Mouse (Mus musculus): ENCODE data around the gene Patj. TPM values are rescaled to one million over a fixed set of nuclear protein-coding genes. Genes with fewer than 3 reads are reported as not detected.

Gene Patj
- polyA plus RNA-seq, 1 experiment: 14.6 TPM

DNA sequence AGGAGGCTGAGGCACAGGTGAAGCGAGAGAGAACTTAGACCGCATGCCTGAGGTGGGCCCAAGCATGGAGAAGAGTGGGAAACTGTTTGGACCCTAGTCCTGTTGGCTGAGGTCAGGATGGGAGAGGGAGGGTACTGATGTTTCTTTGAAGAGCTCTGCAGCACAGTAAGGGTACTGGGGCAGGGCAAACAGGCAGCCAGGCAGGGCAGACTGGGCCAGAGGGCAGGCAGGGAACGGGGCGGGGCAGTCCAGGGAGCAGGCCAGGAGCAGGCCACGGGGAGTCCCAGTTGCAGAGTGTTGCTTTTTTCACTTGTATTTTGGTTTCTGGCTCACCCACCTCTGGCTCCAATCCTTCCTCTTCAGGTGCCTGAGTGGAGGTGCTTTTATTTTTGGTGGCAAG, 114.4 kb downstream of the Patj start:
- DNase-seq (ENCODE audit: low read depth): no peak

DNA sequence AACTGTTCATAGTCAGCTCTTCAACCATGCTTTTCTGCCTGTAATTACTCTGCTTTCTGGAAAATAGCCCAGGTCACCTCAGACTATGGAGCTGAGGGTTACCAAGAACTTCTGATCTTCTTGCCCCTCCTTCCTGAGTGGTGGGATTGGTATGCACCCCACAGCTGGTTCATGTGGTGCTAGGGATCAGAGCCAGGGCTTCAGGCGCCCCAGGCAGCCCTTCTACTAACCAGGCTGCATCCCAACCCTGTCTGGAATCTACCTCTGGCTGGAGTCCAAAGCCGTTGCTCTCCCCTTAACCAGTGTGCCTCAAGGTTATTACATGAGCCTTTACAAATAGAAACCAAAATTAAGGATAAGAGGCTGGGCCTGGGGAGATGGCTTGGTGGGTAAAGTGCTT, 115.7 kb downstream of the Patj start:
- no peak for DNase-seq (ENCODE audit: low read depth)

- no peak for DNase-seq (ENCODE audit: low read depth)
Measured at GRCm38 (mm10) chr4:98511964-98512743, 116.6 kb downstream of the Patj start.

DNA sequence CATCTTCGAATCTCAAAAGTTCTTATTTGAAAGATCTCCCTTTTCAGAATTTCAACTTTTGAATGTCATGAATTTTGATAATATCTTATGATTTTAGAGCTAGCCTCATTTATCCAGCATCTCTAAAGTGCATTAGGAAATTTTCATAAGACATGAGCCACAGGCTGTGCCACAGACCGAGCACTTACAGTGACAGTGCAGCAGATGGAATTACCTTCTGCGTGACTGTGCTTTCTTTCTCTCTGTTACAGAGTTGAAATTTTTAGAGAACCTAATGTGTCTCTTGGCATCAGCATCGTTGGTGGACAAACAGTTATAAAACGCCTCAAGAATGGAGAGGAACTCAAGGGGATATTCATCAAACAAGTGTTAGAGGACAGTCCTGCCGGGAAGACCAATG, 124.9 kb downstream of the Patj start:
- no peak for DNase-seq (ENCODE audit: low read depth)

GRCm38 (mm10) chr4:98524525-98524924, 128.9 kb downstream of the Patj start:
- no peak for DNase-seq (ENCODE audit: low read depth)

DNA sequence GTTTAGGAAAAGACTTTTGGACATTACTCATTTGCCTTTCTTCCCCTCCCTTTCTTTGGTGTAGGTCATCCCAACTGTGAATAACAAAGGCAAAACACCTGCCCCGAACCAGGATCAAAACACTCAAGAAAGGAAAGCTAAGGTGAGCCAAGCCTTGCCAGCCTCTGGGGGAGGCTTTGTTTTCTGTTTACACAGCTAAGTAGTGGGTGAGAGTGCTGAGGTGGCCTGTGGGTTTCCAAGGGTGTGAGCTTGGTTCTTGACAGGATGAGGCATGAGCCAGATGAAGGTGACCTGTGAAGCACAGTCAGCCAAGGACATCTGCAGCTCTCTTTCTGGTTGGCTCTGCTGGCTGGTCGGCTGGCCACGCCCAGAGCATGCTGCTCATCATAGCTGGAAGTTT, 139.9 kb downstream of the Patj start:
- no peak for DNase-seq (ENCODE audit: low read depth)

- DNase-seq (ENCODE audit: low read depth): no peak
Measured at GRCm38 (mm10) chr4:98541591-98541990, 146.0 kb downstream of the Patj start.

GRCm38 (mm10) chr4:98543001-98543400, 147.4 kb downstream of the Patj start:
- no peak for DNase-seq (ENCODE audit: low read depth)

DNA sequence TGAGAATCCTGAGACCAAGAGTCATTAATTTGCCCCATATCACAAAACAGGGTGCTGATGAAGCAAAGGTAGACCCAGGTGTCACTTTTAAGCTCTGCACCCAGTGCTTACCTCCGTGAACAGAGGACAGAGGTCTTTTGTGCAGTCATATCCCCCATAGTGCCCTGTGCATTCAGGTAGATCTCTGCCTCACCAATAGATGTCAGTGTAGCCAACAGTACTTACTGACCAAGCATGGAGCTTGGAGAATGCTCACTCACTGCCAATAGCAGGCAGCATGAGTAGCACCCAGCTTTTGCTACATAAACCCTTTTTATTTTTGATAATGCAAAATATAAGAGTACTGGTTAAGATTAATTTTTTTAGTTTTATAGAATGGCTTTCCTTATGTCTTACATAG, 149.8 kb downstream of the Patj start:
- DNase-seq (ENCODE audit: low read depth): no peak

- DNase-seq (ENCODE audit: low read depth): no peak
Measured at GRCm38 (mm10) chr4:98546456-98547176, 151.0 kb downstream of the Patj start.

- no peak for DNase-seq (ENCODE audit: low read depth)
Measured at GRCm38 (mm10) chr4:98549491-98549890, 153.9 kb downstream of the Patj start.

GRCm38 (mm10) chr4:98550116-98550515, 154.5 kb downstream of the Patj start:
- DNase-seq (ENCODE audit: low read depth): no peak

GRCm38 (mm10) chr4:98555666-98556065, 160.1 kb downstream of the Patj start:
- DNase-seq (ENCODE audit: low read depth): no peak

GRCm38 (mm10) chr4:98556449-98556848, 160.9 kb downstream of the Patj start:
- no peak for DNase-seq (ENCODE audit: low read depth)

DNA sequence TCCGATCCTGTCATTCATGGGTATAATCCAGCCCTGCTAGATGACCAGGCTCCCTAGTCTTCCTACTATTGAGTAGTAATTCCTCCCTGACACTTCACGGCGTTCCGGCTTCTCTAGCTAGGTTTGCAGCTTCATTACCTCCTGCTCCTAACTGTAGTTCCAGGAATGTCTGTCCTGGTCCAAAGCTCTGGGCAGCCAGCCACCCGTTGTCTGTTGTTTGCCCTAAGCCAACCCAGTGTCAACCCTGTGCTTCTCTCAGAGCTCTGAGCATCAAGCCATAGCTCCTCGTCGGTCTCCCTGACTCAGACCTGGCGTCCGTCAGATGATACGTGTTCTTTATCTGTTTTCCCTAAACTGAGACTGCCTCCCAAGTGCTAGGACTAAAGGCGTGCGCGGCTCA, 161.6 kb downstream of the Patj start:
- DNase-seq (ENCODE audit: low read depth): no peak

DNA sequence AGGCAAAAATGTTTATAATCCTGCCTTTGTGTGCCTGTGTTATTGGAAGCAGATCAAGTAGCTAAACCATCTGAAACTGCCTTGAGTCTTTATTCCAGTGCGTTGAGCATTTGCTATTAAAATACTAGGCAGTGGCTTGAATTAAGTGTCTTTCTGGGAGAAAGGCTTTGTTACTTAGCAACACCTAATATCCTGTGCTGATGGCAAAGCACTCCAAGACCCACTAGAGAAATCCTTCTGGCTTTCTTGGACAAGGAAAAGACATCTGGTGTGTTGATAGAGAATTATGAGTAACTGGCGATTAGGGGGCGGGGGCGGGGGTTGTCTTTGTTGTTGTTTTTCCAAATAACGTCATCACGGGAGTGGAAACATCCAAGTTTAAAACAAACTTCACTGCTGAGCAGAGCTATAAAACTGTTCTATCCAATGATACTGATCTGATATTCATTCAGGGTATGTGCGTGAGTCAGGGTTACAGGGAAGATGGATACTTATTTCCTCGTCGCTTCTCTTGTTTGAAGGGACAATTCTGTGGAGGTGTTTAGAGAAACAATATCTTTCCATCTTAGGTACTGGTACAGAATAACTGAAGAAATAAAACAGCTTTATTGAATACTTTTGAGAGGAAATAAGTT, 164.7 kb downstream of the Patj start:
- no peak for DNase-seq (ENCODE audit: low read depth)

GRCm38 (mm10) chr4:98563082-98563481, 167.5 kb downstream of the Patj start:
- DNase-seq (ENCODE audit: low read depth): no peak

DNA sequence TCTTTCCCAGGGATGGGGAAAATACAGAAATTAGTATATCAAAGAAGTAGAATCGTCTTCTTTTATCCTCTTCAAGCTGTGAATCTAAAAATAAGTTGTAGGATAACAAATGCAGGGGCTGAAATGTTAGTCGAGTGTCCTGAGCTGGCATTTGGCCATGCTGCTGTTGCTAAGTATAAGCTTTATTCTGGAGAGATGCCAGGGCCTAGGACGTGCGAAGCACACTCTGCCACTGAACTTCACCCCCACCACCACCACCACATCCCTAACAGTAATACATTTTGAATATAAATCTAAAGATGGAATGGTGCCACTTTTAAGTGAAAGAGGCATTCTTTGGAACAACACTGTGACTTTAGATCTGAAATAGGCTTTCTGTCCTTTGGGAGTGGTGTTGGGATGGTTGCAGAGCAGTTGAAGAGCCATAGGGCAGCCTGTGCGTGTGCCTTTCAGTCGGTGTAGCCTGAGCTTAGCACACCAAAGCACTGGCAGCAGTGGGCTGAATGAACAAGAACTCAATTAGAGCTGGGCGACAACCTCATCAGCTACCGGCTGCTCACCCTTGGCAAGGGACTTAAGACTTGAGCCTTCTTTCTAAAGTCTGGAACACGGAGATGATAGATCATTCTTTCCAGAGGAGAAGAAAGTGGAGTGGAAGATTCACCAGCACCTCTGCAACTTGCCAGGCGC, 168.1 kb downstream of the Patj start:
- no peak for DNase-seq (ENCODE audit: low read depth)

- no peak for DNase-seq (ENCODE audit: low read depth)
Measured at GRCm38 (mm10) chr4:98564196-98564865, 168.7 kb downstream of the Patj start.

DNA sequence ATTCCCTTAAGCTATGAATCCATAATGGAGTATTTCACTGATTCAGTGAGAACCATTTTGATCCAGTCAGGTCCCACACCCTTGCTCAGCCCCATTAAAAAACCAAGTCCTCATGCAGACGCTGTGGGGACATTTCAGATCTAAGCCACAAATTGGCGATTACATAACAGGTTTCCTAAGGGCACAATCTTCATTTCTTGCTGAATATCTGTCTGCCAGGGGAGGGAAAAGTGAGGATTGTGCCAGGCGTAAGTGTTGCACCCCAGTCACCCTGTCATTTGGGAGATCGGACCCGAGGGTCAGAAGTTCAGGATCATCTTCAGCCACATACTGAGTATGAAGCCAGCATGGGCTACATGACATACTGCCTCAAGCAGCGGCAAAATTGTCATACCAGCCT, 171.2 kb downstream of the Patj start:
- DNase-seq (ENCODE audit: low read depth): no peak

GRCm38 (mm10) chr4:98567457-98567856, 171.9 kb downstream of the Patj start:
- no peak for DNase-seq (ENCODE audit: low read depth)

- DNase-seq (ENCODE audit: low read depth): no peak
Measured at GRCm38 (mm10) chr4:98569904-98570303, 174.3 kb downstream of the Patj start.

Measured in gonadal fat pad, adult 2 months (tissue).